Mouse (Mus musculus) ES-E14 (cell line): Measurements from ENCODE around the gene Fam104a.

Experiments used
- CHD2 ChIP-seq: IDR thresholded peaks from 2 replicates; pipeline ENCODE4 v1.6.1; 2014; ENCODE audit warnings: mild to moderate bottlenecking, low read depth, low read length, inconsistent platforms
- HCFC1 ChIP-seq: IDR thresholded peaks from 2 replicates; pipeline ENCODE4 v1.6.1; 2012; ENCODE audit warnings: low read length, inconsistent platforms, borderline replicate concordance; ENCODE audit not compliant: insufficient read depth
- MAFK ChIP-seq: IDR thresholded peaks from 2 replicates; pipeline ENCODE4 v1.6.1; 2014; ENCODE audit warnings: mild to moderate bottlenecking, low read depth, low read length, inconsistent platforms; ENCODE audit not compliant: insufficient read depth
- ZC3H11A ChIP-seq: IDR thresholded peaks from 2 replicates; pipeline ENCODE4 v1.6.1; 2012; ENCODE audit warnings: low read depth, mild to moderate bottlenecking, inconsistent platforms, low read length, borderline replicate concordance
- ZNF384 ChIP-seq: IDR thresholded peaks from 2 replicates; pipeline ENCODE4 v1.6.1; 2012; ENCODE audit warnings: low read depth, low read length, inconsistent platforms

DNA sequence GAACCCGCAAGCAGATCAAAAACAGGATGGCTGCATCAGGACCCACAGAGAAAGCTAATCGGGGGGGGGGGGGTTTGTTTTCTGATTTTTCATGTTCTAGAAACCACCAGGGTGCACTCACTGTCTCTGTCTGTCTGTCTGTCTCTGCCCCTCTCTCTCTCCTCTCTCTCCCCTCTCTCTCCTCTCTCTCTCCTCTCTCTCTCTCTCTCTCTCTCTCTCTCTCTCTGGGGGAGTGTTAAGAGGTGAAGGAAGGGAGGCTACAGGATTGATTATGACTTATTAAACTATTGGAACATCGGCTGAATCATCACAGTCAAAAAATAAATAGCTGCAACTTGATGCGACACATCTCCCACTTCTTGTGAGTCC lies 65.7 kb downstream of the Fam104a start:
- no peak for TF ChIP-seq CHD2
- TF ChIP-seq HCFC1, result no peak
- no peak for TF ChIP-seq ZC3H11A
- TF ChIP-seq MAFK, result no peak
- TF ChIP-seq ZNF384, result no peak
